Mouse (Mus musculus) urinary bladder, postnatal 10 days (tissue): ENCODE measurements around the gene Grik2.
"Not testable (repeated sequence)": the region's sequence is repeated elsewhere in the genome, so short reads cannot be mapped to it uniquely, and the experiment has no call there.

Experiments used
- DNase-seq: peaks from one replicate; pipeline ENCODE4 v3.0.0; 2022; ENCODE audit warnings: low spot score

Gene Grik2

GRCm38 (mm10) chr10:49322413-49322812 is 466.2 kb downstream of the Grik2 start:
- no peak for DNase-seq

- DNase-seq = no peak
Measured at GRCm38 (mm10) chr10:49319880-49320279, 468.7 kb downstream of the Grik2 start.

- no peak for DNase-seq
Measured at GRCm38 (mm10) chr10:49256247-49256939, 532.2 kb downstream of the Grik2 start.

- DNase-seq = not testable (repeated sequence)
Measured at GRCm38 (mm10) chr10:49237356-49237755, 551.2 kb downstream of the Grik2 start.

- DNase-seq = not testable (repeated sequence)
Measured at GRCm38 (mm10) chr10:49236844-49237243, 551.7 kb downstream of the Grik2 start.

GRCm38 (mm10) chr10:49220096-49220495 is 568.5 kb downstream of the Grik2 start:
- no peak for DNase-seq

DNA sequence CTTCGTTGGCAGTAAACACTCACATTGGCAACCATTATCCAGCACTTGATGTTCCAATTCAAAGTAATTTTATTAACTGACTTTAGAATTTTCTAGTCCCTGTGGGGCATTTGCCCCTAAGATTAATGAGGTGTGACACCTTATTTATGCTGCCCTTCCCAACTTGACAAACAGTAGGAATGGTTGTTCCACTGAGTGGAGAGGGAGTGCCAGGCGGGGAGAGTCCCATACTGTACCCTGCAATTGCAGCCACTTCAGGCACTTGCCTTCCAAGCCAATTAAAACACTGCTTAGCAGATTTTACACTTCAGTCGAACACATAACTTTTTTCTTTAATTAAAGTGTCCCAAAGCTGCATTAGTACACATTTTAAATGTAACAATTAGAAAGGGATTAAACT is 568.9 kb downstream of the Grik2 start:
- DNase-seq = no peak

GRCm38 (mm10) chr10:49191773-49192371 is 596.7 kb downstream of the Grik2 start:
- no peak for DNase-seq

DNA sequence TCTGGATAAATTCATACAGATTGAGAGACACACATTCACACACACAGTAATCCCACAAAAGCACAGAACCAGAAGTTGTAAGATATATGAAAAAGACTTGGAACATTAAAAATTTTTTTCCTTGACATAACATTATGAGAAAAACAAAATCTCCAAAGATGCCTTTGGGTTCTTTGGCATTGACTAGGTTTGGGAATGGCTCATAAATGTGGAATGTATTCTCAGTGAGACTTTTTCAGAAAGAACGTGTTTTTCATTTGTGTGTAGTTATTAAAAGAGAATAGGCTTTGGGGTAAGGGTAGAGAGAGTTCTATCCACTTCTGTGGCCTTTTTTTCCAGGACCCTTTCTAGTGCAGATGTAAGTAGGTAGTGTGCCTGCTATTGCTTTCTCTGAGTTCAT is 597.3 kb downstream of the Grik2 start:
- no peak for DNase-seq

DNA sequence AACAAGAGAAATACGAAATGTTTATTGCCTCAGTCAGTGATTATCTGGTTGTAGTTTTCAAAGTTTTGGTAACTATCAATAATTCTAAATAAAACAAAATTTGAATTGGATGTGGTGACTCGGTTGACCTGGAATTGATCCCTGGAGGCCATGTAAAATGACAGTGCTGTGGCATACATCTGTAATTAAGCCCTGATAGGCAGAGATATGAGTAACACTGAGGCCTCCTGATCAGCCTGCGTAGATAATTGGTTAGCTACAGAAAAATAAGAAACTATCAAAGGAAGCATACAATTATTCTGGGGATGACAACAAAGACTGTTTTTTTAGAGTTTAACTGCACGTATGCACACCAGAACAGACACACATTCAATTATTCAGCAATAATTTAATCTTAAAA is 634.4 kb downstream of the Grik2 start:
- DNase-seq = no peak

DNA sequence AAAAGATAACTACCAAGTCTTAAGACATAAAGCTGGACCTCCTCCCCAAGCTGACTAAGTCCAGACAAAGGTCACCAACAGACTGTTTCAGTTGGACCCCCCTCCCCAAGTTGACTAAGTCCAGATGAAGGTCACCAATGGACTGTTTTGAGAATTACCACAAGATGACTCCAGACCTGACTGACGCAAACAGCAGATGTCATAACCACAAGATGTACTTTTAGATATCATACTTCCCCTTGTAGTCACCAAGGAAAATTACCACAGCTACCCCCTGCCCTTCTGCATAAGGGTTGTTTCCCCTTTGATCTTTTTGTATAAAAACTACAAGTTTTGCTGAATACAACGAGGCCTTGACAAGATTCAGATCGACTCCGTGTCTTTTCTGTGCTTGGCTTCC is 637.1 kb downstream of the Grik2 start:
- not testable (repeated sequence) for DNase-seq

- DNase-seq = no peak
Measured at GRCm38 (mm10) chr10:49149714-49150113, 638.9 kb downstream of the Grik2 start.

DNA sequence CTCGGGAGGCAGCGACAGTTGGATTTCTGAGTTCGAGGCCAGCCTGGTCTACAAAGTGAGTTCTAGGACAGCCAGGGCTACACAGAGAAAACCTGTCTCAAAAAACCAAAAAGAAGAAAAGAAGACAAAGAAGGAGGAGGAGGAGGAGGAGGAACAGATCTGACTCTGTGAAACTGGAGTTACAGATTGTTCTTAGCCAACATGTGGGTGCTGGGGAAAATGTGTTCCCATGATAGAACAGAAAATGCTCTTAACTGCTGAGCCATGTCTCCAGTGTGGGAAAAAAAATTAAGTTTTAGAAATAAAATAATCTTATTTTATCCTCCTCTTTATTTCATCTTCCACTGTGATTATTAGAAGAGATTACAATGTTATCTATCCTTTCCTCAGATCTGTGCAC is 645.9 kb downstream of the Grik2 start:
- DNase-seq = no peak

DNA sequence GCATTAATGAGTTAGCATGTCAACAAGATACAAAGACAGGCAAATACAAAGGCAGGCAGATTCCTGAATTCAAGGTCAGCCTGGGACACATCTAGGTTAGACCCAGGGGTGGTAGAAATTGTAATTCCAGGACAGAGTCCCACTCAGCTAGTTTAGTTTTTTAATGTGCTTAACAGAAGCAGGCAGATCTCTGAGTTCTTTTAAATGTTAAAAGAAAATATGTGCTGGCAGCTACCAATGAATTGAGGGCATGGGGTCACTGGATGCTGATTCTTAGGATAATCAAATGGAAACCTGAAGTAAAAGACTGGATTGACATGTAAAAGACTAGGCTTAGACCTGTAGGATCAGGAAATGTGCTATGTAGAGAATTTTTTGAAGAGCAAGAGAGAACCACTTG is 651.8 kb downstream of the Grik2 start:
- DNase-seq = no peak

- no peak for DNase-seq
Measured at GRCm38 (mm10) chr10:49131311-49131710, 657.3 kb downstream of the Grik2 start.

- DNase-seq = no peak
Measured at GRCm38 (mm10) chr10:49050339-49050738, 738.2 kb downstream of the Grik2 start.

- no peak for DNase-seq
Measured at GRCm38 (mm10) chr10:49049391-49049790, 739.2 kb downstream of the Grik2 start.
